Mouse (Mus musculus) gastrocnemius, postnatal 10 days (tissue): ENCODE data around the gene Sowahc. TPM values are rescaled to one million over a fixed set of nuclear protein-coding genes. Genes with fewer than 3 reads are reported as not detected.

Experiments
- DNase-seq: peaks from one replicate; pipeline ENCODE4 v3.0.0; 2021; ENCODE audit warnings: mixed read lengths
- total RNA-seq, 2 experiments: library from RNA; stranded (reverse); gene quantifications; 2 replicates each; pipeline ENCODE4 v1.2.3; 2021

Gene Sowahc
- total RNA-seq, 2 experiments from 2014 or later: 2.6 to 2.9 TPM

DNA sequence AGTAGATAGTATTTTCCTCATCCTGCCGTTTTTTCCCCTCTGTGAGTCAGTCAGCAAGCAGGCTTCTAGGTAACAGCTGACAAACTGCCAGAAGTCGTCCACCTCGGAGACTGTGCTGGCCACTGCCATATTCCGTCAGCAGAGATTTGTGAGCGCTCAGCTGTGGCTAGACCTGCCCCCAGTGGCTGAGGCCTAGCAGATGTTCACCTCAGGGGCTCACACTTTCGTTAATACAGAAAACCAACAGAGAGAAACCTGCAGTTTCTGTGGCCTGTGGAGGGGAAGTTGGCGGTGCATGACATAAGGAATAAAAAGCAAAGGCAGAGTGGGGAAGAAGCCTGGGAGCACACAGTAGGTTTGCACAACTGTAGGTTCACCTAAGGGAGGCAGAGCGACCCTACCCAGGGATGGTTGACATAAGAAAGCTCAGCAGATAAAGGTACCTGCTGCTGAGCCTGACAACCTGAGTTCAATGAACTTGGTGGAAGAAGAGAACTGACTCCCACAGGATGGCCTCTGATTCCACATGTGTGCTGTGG, 31.9 kb downstream of the Sowahc start:
- DNase-seq: no peak

DNA sequence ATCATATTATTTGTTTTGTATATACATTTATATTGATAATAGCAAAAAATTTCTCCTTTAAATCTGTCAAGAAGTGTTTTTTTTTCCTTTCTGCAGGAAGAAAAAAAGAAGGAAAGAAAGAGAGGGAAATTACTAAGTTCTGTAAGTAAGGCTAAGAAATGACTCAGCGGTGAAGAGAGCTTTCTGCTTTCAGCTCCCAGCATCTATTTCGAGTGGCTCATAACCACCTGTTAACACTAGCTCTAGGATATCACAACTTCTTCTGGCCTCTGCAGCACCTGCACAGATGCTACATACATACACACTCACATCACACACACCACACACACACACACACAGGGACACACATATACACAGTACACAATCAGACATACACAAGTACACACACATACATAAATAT, 34.8 kb downstream of the Sowahc start:
- no peak for DNase-seq

DNA sequence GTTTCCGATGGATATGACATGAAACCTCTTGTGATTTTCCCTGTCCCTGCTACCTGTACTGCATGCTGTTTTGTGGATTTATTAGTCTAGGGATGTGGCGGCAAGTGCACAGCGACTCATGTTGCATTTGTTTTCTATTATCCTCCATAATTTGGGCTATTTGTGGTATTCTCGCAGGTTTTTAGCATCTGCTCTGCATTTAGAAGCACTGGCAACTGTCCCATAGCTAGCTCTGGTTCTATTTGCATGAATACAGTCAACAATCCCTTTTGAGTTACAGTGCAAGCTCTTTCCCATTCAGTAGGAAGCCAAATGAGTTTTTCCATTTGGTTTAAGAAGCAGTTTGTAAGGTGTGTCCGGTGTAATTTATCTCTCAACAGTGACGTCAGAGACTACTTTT, 37.8 kb downstream of the Sowahc start:
- no peak for DNase-seq

DNA sequence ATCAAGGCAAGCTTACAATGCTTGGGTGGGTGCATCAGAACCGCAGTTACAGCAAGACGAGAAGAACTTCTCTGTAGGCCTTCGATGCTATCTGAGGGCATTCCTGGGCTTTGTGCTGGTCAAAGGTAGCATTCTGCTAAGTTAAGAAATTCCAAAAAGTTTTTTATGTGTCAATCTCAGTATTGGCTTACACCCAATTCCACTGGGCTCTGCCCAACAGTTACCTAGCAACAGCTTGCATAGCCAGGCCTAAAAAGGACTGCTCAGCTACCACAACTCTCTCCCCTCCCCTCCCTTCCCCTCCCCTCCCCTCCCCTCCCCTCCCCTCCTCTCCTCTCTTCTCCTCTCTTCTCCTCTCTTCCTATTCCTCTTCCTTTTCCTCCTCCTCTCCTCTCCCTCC, 39.9 kb downstream of the Sowahc start:
- DNase-seq: no peak

DNA sequence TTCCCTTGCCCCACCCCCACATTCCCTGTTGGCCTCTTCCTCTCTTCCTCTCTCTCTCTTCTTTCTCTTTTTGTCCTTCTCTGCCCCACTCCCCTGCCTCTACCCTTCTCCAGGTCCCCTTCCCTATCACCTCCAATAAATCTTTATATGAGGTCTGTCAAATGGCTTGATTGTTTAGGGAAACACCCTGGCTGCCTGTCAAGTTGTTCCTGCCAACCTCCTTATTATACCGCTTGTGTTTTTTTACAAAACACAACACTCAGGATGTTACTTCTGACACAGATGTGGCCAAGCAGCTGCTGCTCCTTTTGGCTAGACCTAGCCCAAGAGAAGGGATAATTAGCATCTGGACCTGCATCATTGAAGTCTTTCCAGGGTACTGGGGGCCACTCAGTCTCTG, 40.3 kb downstream of the Sowahc start:
- no peak for DNase-seq

DNA sequence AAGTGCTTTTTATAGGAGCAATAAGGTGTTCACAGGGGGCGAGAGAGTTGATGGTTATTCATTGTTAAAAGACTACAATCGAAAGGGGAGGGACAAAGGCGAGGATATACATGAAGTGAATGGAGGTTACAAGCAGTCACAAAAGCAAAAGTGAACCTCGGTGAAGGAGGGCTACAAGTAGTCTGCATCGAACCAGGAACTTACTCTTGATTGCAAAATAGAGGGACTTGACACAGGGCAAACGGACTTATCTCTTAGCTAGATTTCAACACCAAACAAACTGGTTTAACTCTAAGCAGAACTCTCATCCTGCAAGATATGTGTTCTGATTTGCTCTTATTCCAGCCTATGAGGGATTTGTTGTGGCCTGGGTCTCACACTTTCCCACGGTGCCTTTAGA, 41.2 kb downstream of the Sowahc start:
- DNase-seq: no peak

DNA sequence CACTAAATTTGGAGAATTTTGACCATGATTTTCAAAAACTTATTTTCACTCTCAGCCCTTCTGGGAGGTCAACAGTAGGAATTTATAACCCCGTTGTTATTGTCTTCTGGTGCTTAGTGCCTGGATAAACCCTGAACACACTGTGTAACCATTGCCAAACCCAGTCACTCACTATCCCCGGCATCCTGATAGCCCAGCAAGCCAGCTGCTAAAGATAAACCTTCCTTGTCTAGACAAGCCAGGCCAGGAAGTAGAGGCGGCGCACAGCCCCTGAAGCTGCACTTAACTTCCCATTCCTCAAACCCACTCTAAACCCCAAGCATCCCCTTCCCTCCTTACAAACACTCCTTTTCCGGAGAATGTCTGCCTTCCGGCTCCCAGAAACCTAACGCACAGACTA, 43.3 kb downstream of the Sowahc start:
- no peak for DNase-seq

DNA sequence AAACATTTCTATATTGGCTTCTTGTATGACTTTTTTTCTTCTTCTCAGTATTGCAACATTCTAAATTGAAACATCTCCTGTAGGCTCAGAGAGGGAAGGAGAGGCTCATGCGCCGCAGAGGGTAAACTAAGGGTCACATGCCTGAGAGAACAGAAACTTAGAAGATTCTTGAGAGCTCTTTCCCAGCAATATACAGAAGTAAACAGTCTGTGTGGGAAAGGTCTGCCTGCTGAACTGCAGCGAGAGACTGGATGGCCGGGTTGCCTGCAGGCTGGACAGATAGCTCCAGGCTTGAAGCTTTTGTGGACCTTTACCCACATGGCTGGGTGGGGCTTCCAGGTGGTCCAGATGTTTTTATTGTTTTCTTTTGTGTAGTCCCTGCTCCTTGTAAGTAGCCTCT, 43.9 kb downstream of the Sowahc start:
- DNase-seq: no peak

DNA sequence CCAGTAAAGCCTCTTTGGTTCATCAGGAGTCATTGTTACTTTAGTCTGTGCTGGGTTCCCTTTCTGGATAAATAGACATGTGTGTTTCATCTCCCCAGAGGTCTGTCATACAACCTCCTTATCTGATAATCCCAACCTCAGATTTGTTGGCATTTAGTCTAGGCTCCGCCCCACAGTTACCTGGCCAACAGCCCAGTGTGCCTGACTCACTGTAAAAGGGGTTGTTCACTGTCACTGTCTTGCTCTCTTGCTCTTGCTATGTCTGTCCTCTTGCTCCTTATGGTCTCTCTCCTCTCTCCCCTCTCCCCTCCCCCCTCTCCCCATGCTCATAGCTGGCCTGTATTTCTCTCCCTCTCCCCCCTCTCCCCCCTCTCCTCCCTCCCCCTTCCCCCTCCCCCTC, 44.3 kb downstream of the Sowahc start:
- peak; percentile 36 for DNase-seq

DNA sequence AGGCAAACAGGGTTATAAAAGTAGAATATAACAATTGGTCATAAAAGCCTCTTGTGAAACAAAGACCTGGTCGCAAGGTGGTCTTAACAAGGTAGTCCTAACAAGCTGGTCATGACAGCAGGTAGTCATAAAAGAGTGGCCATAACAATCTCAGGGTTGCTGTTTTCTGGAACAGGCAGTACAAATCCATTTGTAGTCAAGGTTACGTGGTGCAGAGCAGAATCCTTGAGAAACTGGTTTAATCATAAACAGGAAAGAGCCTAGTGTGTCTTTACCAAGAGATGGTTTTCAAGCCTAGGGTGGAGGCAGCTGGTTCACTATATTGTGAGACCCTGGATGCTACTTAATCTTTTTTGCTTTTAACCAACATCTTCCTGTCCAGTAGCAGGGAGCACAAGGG, 45.5 kb downstream of the Sowahc start:
- no peak for DNase-seq

DNA sequence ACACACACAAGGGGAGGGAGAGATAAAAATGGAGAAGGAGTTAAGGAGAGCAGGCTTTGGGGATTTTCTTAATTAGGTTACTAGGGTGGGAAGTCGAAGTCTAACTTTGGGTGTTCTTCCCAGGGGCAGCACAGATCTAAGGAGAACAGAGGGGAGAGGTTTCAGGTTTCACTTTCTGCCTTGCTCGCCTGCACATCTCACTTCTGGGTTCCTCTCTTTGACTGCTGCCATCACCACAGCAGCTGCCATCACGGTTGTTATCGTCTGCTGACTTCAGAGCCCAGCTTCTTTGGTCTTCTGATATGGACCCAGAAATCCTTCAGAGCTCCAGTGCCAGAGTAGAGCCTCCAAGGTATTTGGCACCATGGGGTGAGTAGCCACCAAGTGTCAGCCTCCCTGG, 46.4 kb downstream of the Sowahc start:
- no peak for DNase-seq

DNA sequence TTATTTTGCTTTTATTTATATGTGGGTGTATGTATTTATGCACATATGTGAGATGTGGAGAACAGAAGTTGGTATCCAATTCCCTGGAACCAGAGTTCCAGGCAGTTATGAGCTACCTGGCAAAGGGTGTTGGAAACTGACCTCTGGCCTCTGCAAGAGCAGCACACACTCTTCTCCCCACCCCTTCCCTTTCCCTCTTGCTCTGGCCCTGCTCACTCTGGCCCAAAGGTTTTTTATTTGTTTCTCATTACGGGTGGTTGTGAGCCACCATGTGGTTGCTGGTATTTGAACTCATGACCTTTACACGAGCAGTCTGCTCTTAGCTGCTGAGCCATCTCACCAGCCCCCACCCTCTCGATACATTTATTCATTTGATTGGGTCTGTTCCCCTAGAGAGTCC, 47.0 kb downstream of the Sowahc start:
- DNase-seq: no peak

DNA sequence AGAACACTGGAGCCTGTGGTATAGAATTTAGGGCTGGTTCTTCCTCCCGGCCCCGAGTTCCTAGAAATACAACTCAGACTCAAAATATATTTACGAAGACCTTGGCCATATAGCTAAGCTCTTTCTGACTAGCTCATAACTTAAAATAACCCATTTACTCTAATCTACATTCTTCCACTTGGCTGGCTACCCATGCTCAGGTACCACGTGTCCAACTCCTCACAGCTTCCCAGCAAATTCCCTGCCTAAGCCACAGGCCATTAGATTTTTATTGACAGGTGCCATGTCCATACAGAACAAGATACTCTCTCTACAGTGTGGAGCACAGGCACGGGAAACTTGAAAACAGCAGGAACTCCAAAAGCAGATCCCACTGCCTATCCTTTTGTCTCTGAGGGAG, 54.0 kb downstream of the Sowahc start:
- DNase-seq: no peak

Other genes starting within 250 kb of the Sowahc start
- gene Sept10, start 106 bp upstream of the Sowahc start, total RNA-seq: 10 to 100 TPM; 26.8 to 30.4 TPM
- 10 to 100 TPM; 34.4 to 37.9 TPM for gene P4ha1, start 101.3 kb downstream of the Sowahc start, total RNA-seq
- 100 to 1,000 TPM; 112 to 119 TPM for gene Gm10273, start 173.7 kb downstream of the Sowahc start, total RNA-seq
- gene Pla2g12b, start 181.7 kb downstream of the Sowahc start, total RNA-seq: under 1 TPM in 1 of 2 experiments, not detected in 1; 0.34 TPM
- gene Oit3, start 219.8 kb downstream of the Sowahc start, total RNA-seq: under 1 TPM; 0.54 to 0.89 TPM